Mouse (Mus musculus): Measurements from ENCODE around the gene Pycr2.
"Not testable (repeated sequence)": the region's sequence is repeated elsewhere in the genome, so short reads cannot be mapped to it uniquely, and the experiment has no call there.

The Pycr2 gene
- long read RNA-seq, experiment 1, transcript Pycr2-201 (7 exons, 1,580 nt), result major isoform, 100 of 109 reads
- long read RNA-seq, experiment 1, partial matches to known transcripts, result 2 of 109 reads
- long read RNA-seq, experiment 1, other reads (novel, unspliced or antisense), result 7 of 109 reads
- long read RNA-seq, experiment 2, transcript Pycr2-201 (7 exons, 1,580 nt), result major isoform, 126 of 138 reads
- long read RNA-seq, experiment 2, partial matches to known transcripts, result 1 of 138 reads
- long read RNA-seq, experiment 2, other reads (novel, unspliced or antisense), result 11 of 138 reads

DNA sequence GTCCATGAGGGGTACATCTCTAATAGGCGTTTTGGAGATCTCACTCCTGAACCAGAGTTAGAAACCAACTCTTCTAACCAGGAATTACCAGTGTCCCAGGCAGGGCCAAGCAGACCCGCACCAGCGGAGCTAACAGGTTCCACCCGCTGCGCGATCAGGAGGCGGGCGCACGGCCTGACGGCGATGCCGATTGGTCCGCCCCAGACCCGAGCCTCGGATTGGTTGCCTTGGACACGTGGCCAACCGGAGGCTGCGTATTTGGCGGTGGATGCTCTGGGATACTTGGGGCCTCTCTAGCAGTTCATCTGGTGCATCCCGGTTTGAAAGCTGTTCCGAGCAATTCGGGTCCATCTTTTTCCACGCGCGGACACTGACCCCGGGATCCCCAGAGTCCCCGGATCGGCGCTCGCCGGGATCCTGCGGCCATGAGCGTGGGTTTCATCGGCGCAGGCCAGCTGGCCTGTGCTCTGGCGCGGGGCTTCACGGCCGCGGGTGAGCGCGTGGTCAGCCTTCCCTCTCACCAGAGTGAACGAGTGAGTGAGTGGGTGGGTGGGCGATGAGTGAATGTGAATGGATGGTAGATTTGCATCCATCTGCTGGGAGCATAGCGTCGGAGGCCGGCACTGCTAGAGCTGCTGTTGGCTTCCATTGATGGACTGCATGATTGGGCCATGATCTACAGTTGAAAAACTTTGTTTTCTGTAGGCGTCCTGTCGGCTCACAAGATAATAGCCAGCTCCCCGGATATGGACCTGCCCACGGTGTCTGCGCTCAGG, at the start of gene Pycr2:
Pycr2 (plus strand) TSS at position 255 of the 776 bp plus-strand sequence.
- intact Hi-C loops (cut with DNase I), result no loop called here

DNA sequence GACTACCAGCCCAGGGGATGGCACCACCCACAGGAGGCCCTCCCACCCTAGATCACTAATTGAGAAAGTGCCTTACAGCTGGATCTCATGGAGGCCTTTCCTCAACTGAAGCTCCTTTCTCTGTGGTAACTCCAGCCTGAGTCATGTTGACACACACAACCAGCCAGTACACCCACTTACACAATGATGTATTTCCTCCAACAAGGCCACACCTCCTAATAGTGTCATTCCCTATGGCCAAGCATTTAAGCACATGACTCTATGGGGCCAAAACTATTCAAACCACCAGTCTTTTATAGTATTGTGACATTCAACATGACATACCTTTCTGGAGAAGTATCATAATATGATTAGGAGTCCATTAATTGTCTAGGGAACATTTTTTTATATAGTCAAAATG, 45.3 kb upstream of the Pycr2 start:
- intact Hi-C loops (cut with DNase I), result no loop called here

GRCm38 (mm10) chr1:180860030-180860429, 44.1 kb upstream of the Pycr2 start:
- intact Hi-C loops (cut with DNase I), result no loop called here

DNA sequence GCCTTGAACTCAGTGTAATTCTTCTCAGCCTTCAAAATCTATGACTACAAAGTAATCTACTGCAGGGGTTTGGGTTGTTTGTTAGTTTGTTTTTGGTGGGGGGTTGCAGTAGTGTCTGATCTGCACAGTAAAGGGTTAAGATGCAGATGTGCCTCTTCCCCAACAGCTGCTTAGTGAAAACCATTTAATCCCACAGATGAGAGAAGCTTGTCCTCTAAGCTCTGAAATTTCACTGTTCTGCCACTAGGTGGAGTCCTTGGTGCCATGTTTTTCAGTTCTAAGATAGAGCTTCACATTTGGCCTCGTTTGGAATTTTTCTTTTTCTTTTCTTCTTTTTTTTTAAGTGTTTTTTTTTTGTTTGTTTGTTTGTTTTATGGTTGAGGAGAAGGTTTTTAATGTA, 40.5 kb upstream of the Pycr2 start:
- intact Hi-C loops (cut with DNase I), result no loop called here

DNA sequence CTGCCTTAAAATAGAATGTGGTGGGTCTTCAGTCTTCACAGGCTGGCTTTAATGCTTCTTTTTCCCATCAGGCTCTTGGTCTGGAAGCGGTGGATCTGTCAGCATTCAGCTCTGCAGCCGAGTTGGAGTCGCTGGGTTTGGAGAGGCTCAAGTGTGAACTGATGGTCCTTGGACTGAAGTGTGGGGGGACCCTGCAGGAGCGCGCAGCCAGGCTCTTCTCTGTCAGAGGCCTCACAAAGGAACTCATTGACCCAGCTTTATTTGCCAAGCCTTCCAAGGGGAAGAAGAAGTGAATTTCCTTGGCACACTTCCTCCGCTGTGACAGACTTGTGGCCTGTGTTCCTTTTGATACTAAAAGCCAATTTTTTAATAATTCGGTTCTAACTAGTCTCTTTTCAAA, 38.1 kb upstream of the Pycr2 start:
- intact Hi-C loops (cut with DNase I), result no loop called here

GRCm38 (mm10) chr1:180870122-180870650, 33.9 kb upstream of the Pycr2 start:
- intact Hi-C loops (cut with DNase I), result no loop called here

DNA sequence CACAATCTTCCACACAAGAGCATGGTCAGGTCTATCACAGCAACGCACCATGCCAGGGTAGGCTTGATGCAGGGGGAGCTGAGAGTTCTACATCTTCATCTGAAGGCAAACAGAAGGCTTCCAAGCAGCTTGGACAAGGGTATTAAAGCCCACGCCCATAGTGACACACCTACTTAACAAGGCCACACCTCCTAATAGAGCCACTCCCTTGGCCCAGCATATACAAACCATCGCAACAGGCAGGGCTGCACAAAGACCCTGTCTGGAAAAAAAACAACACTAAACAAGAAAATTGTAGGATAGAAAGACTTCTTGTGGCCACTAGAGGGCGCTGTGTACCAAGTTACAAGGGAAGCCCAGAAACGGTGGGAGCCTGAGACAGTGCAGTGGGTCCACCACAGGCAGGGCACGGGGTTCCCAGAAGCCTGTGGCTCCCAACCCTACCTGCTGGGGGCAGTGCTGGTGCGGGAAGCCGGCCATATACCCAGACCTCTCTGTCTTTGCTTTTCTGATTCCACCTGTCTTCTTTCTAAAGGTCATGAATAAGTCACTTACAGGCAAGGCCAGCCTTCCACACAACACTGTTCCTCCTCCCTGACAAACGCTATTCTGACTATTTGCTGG, 30.1 kb upstream of the Pycr2 start:
- intact Hi-C loops (cut with DNase I), result no loop called here

- intact Hi-C loops (cut with DNase I), result no loop called here
Measured at GRCm38 (mm10) chr1:180874615-180875014, 29.5 kb upstream of the Pycr2 start.

GRCm38 (mm10) chr1:180875126-180875525, 29.0 kb upstream of the Pycr2 start:
- intact Hi-C loops (cut with DNase I), result no loop called here

GRCm38 (mm10) chr1:180877466-180877865, 26.6 kb upstream of the Pycr2 start:
- intact Hi-C loops (cut with DNase I), result no loop called here

- intact Hi-C loops (cut with DNase I), result no loop called here
Measured at GRCm38 (mm10) chr1:180881768-180882167, 22.3 kb upstream of the Pycr2 start.

- intact Hi-C loops (cut with DNase I), result no loop called here
Measured at GRCm38 (mm10) chr1:180883731-180884130, 20.4 kb upstream of the Pycr2 start.

GRCm38 (mm10) chr1:180884484-180884883, 19.6 kb upstream of the Pycr2 start:
- intact Hi-C loops (cut with DNase I), result no loop called here

DNA sequence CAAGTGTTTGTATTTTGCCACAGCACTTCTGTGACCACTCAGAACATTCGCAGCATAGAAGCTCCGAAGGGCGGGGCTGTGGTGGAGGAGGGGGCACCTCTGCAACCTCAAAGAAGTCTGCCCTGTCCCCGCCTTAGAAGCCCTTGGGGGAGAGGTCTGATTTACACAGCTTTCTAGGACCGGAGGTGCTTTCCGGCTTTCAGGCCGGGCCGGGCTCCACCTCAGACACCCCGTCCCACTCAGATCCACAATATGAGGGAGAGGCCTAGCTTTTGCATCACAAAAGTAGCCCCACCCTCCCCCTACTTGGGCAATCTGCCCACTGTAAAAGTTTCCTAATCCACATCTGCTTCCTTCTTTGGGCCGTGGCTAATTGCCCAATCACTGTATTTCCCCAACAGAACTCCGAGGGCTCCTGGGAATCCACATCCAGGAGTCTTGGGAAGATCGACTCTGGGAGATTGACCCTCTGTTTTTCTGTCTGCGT, 15.5 kb upstream of the Pycr2 start:
- intact Hi-C loops (cut with DNase I), result no loop called here

DNA sequence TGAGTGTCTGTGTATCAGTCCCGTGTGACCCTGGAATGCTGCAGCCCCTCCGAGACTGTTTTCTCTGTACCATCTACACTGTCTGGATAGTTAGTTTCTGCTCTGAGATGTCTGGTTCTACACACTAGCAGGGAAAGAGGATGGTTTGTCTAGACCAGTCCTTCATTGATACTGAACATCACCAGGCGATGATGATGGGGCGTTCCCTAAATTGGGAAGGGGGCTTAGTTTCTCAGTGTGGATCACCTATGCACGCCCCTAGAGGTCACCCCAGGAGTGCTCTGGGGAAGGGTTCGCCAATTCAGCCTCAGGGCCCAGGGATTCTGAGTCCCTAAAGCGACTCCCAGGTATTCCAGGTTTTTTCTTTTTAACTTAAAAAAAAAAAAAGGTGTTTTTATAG, 14.9 kb upstream of the Pycr2 start:
- intact Hi-C loops (cut with DNase I), result no loop called here

DNA sequence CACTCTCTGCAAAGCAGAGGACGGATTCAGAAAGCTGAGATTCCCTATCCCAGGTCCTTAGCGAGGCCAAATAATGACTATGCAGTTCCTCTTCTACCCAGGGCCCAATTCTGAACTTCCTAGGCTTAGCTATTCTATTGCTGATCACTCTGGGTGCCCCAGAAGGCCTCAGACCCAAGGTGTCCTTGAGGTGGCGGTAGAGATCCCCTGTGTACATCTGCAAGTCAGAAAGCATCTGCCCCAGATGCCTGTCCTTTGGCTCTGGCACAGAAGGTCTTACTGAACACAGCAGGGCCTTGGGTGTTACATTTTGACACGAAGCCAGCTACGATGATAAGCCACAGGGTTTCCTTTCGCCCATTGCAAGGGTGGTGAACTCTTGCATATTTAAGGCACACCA, 14.3 kb upstream of the Pycr2 start:
- intact Hi-C loops (cut with DNase I), result no loop called here

- intact Hi-C loops (cut with DNase I), result no loop called here
Measured at GRCm38 (mm10) chr1:180892808-180893207, 11.3 kb upstream of the Pycr2 start, which contains the start of gene Lefty2. TSS of gene Lefty2 (plus strand) at chr1:180893108.

- intact Hi-C loops (cut with DNase I), result not testable (repeated sequence)
Measured at GRCm38 (mm10) chr1:180894088-180894987, 9.8 kb upstream of the Pycr2 start.

GRCm38 (mm10) chr1:180901107-180901506, 3.0 kb upstream of the Pycr2 start:
- intact Hi-C loops (cut with DNase I), result no loop called here

DNA sequence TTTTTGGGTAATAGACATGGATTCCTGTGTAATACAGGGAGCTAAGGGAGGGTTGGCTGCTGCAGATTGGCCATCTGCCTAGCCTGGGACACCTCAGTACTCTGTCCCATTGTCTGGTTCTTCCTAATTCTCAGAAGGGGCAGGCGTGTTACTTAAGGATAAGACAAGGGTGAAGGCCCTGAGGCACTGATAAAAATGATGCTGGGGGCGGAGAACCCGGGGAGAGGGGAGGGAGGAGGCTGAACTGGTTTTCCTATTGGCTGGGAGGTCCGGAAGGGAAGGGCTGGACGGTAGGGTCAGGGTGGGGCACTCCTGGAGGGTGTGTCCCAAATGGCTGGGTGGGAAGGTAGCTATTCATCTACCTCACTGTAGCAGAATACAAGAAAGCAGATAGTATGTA, 1.2 kb upstream of the Pycr2 start:
- intact Hi-C loops (cut with DNase I), result loop anchor here (2.0 kb wide), 1 partner anchor 70 kb away; no protein-coding TSS in a partner anchor

DNA sequence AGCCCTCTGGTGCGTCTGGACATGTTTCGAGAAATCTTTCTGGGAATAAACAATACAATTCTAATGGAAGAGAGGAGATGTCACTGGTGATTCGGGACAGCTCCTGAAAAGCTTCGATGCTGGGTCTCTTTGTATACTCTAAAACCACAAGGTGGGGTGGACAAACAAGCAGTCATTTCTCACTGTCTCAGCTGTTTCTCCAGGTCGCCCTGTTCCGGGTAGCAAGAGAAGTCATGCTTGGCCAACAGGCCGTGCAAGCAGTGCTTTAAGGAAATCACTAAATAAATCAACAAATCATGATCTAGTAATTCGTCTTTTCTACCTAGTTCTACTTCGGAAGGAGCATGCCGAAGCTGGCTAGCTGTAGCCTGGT, 441 bp upstream of the Pycr2 start:
- intact Hi-C loops (cut with DNase I), result loop anchor here (2.0 kb wide), 1 partner anchor 69 kb away; no protein-coding TSS in a partner anchor
